Mouse (Mus musculus): ENCODE measurements around the gene Rgl2.
"Not testable (repeated sequence)": the region's sequence is repeated elsewhere in the genome, so short reads cannot be mapped to it uniquely, and the experiment has no call there.

GRCm38 (mm10) chr17:33887802-33888201 lies 41.5 kb upstream of the Rgl2 start:
- TF ChIP-seq POLR2A (IDR thresholded peaks at IDR 0.05; ENCODE audit: borderline replicate concordance, insufficient read depth, low read length); CTCF (IDR thresholded peaks at IDR 0.05; ENCODE audit: borderline replicate concordance, insufficient read depth, low read depth, low read length): not testable (repeated sequence)

Data from cerebellum, adult 2 months (tissue).